Mouse (Mus musculus) spleen, adult 10 weeks (tissue): ENCODE data around the gene Myrf. TPM values are rescaled to one million over a fixed set of nuclear protein-coding genes. Genes with fewer than 3 reads are reported as not detected.

Source experiments
- polyA plus RNA-seq: library from polyadenylated mRNA; stranded (reverse); fragments of 350-450 nt; fragmentation: Illumina TruSeq; extraction: RNeasy Lipid Tissue Mini Kit (QIAGEN cat#74804); gene quantifications from one replicate; pipeline ENCODE4 v1.2.3, GENCODE M21; 2015; ENCODE audit warnings: low replicate concordance; ENCODE audit not compliant: insufficient read depth

The Myrf gene
- 0.57 TPM for polyA plus RNA-seq

GRCm38 (mm10) chr19:10240654-10241305 is at the start of gene Myrf:
Myrf (minus strand) TSS chr19:10240748.

GRCm38 (mm10) chr19:10203848-10204615 is 36.5 kb downstream of the Myrf start, which contains the start of the genes Tmem258 and Fen1:
Tmem258 (plus strand) TSS chr19:10204014.
Fen1 (minus strand) TSS chr19:10204169.

GRCm38 (mm10) chr19:10182670-10183298 is 57.8 kb downstream of the Myrf start, which contains the start of gene Fads1:
Fads1 (plus strand) TSS chr19:10182888.

Other genes starting within 250 kb of the Myrf start
- 0.22 TPM for gene Best1, start 239.1 kb downstream of the Myrf start, polyA plus RNA-seq
- 16.4 TPM for gene Rab3il1, start 239.1 kb downstream of the Myrf start, polyA plus RNA-seq
- 6.7 TPM for gene Fads3, start 199.2 kb downstream of the Myrf start, polyA plus RNA-seq
- 7.3 TPM for gene Fads2, start 139.0 kb downstream of the Myrf start, polyA plus RNA-seq
- 22.3 TPM for gene Fads1, start 57.9 kb downstream of the Myrf start, polyA plus RNA-seq
- 128 TPM for gene Tmem258, start 36.7 kb downstream of the Myrf start, polyA plus RNA-seq
- 20.8 TPM for gene Fen1, start 36.6 kb downstream of the Myrf start, polyA plus RNA-seq
- gene Dagla, start 64.1 kb upstream of the Myrf start, polyA plus RNA-seq = 0.41 TPM
- gene Syt7, start 148.3 kb upstream of the Myrf start, polyA plus RNA-seq = 0.21 TPM
- not detected for gene Lrrc10b, start 216.7 kb upstream of the Myrf start, polyA plus RNA-seq
- gene Ppp1r32, start 242.2 kb upstream of the Myrf start, polyA plus RNA-seq = 0.58 TPM